Comparison of ENCODE assay signal across 8 mouse cellular contexts in genomic region chr2:153065747-153066508, GRCm38 (mm10). TPM values are rescaled to one million over a fixed set of nuclear protein-coding genes. Genes with fewer than 3 reads are reported as not detected.
A peak's percentile ranks its signal among the peaks of the same experiment; 100 is the strongest.
DNase-seq lines count a peak whose midpoint lies in the region; ATAC-seq and TF ChIP-seq lines count a peak whose summit lies in the region.

TSS of gene Ccm2l (plus strand) at chr2:153065955.

- 0 out of 2 replicates have a peak within 1 kb of the TSS, but pooled peaks have one; percentile 8 for H3K4me2 ChIP-seq in liver, embryonic 15.5 days

- TF ChIP-seq POLR2A in bone marrow, adult 2 months (IDR thresholded peaks at IDR 0.05; ENCODE audit: borderline replicate concordance, control insufficient read depth, low read depth, low read length): no peak
- no peak for TF ChIP-seq POLR2A in thymus, adult 2 months (IDR thresholded peaks at IDR 0.05; ENCODE audit: control insufficient read depth, extremely low read depth, insufficient read depth, low read length, poor library complexity)

- no peaks in the 10 kb centered on the region; the same call in 1 of the 2 replicates for H3K36me3 ChIP-seq in ES-E14 (ENCODE audit: control insufficient read depth, insufficient read depth, low read length, poor library complexity, severe bottlenecking)
- no peaks in the 10 kb centered on the region for H3K36me3 ChIP-seq in liver, embryonic 15.5 days (replicated peaks)
- H3K36me3 ChIP-seq in thymus, adult 2 months (ENCODE audit: control insufficient read depth, insufficient read depth, low read length): no peaks in the 10 kb centered on the region

- no peak within 1 kb of the TSS for H3K27ac ChIP-seq in ES-E14 (ENCODE audit: insufficient read depth, low read depth, low read length, poor library complexity, severe bottlenecking)
- H3K27ac ChIP-seq in bone marrow, adult 2 months (ENCODE audit: control insufficient read depth, insufficient read depth, low read depth, low read length, poor library complexity): peak within 1 kb of the TSS; percentile 6; the same call in 1 of the 2 replicates
- no peak within 1 kb of the TSS for H3K27ac ChIP-seq in liver, embryonic 15.5 days (replicated peaks)
- H3K27ac ChIP-seq in thymus, adult 2 months (ENCODE audit: control insufficient read depth, insufficient read depth, low read length): no peak within 1 kb of the TSS

- H3K9me3 ChIP-seq in ES-E14 (ENCODE audit: control insufficient read depth, insufficient read depth, low read depth, low read length): no peaks in the 10 kb centered on the region
- no peaks in the 10 kb centered on the region for H3K9me3 ChIP-seq in liver, embryonic 15.5 days (replicated peaks)

- no peak for TF ChIP-seq CTCF in bone marrow, adult 2 months (IDR thresholded peaks at IDR 0.05; ENCODE audit: control insufficient read depth, insufficient read depth, low read length)
- TF ChIP-seq CTCF in thymus, adult 2 months (IDR thresholded peaks at IDR 0.05; ENCODE audit: borderline replicate concordance, control insufficient read depth, extremely low read depth, insufficient read depth, low read length, poor library complexity): no peak

- H3K27me3 ChIP-seq in liver, embryonic 15.5 days: peaks cover 16% of the 10 kb centered on the region
- no peaks in the 10 kb centered on the region for H3K27me3 ChIP-seq in thymus, adult 2 months (ENCODE audit: control insufficient read depth, insufficient read depth, low read length)

- WGBS in bone marrow, adult 2 months: 9% methylated on average over 12 of the region's 12 CpGs
- WGBS in liver, embryonic 15.5 days (ENCODE audit: insufficient replicate concordance): 17% methylated on average over 12 of the region's 12 CpGs
- WGBS in thymus, adult 2 months: 50% methylated on average over 12 of the region's 12 CpGs

- ATAC-seq in liver, embryonic 15.5 days (ENCODE audit: insufficient read depth): no peak

- H3K4me1 ChIP-seq in ES-E14 (ENCODE audit: control insufficient read depth in 2 of 2, insufficient read depth in 2 of 2, low read length in 2 of 2, poor library complexity in 1 of 2): peaks cover 0 to 20% of the 10 kb centered on the region in 2 experiments; a peak in 2 of 4 replicates
- peaks cover 7% of the 10 kb centered on the region for H3K4me1 ChIP-seq in bone marrow, adult 2 months (ENCODE audit: control insufficient read depth, insufficient read depth, low read length)
- peaks cover 10% of the 10 kb centered on the region; the same call in 1 of the 2 replicates for H3K4me1 ChIP-seq in liver, embryonic 15.5 days (replicated peaks)
- H3K4me1 ChIP-seq in thymus, adult 2 months (replicated peaks; ENCODE audit: control insufficient read depth, insufficient read depth, low read length): no peaks in the 10 kb centered on the region

- intact Hi-C loops in heart, postnatal 36 days (cut with DNase I): no loop called here
- intact Hi-C loops in left cerebral cortex, postnatal 14 days (cut with DNase I): no loop called here

- H3K9ac ChIP-seq in ES-E14 (ENCODE audit: insufficient read depth, low read depth, low read length, poor library complexity, severe bottlenecking): peak within 1 kb of the TSS; percentile 21; the same call in 1 of the 2 replicates
- H3K9ac ChIP-seq in liver, embryonic 15.5 days: no peak within 1 kb of the TSS

- in situ Hi-C loops in ES-E14 (cut with MboI; ENCODE audit: low sequenced_read_pairs in 2 of 2, unreplicated experiment in 2 of 2): no loop called here

- peak within 1 kb of the TSS in 1 of 2 experiments; percentile 24; a peak in 1 of 4 replicates for H3K4me3 ChIP-seq in ES-E14 (ENCODE audit: insufficient read depth in 1 of 2, low read depth in 1 of 2, low read length in 2 of 2, poor library complexity in 1 of 2, severe bottlenecking in 1 of 2)
- H3K4me3 ChIP-seq in bone marrow, adult 2 months (replicated peaks; ENCODE audit: control insufficient read depth, low read depth, low read length): no peak within 1 kb of the TSS
- no peak within 1 kb of the TSS; the same call in 1 of the 2 replicates for H3K4me3 ChIP-seq in liver, embryonic 15.5 days (replicated peaks)
- no peak within 1 kb of the TSS for H3K4me3 ChIP-seq in thymus, adult 2 months (ENCODE audit: control insufficient read depth, insufficient read depth, low read length)

- DNase-seq in ES-E14 (ENCODE audit: low read depth, low spot score): no peak
- peak; percentile 58 to 61 for DNase-seq in heart, postnatal 36 days
- DNase-seq in urinary bladder, postnatal 25 days (ENCODE audit: low spot score): no peak
- no peak for DNase-seq in left cerebral cortex, postnatal 14 days (ENCODE audit: low spot score in 2 of 2)
- no peak for DNase-seq in right cerebral cortex, postnatal 25 days
- no peak for DNase-seq in thymus, adult 2 months

TF ChIP-seq in ES-E14, 5 proteins besides CTCF, POLR2A, EP300 and RAD21:
- TF ChIP-seq HCFC1 (IDR thresholded peaks at IDR 0.05; ENCODE audit: borderline replicate concordance, insufficient read depth, low read length) (no peak), CHD2 (IDR thresholded peaks at IDR 0.05; ENCODE audit: low read depth, low read length) (no peak), ZNF384 (IDR thresholded peaks at IDR 0.05; ENCODE audit: low read depth, low read length) (no peak), MAFK (IDR thresholded peaks at IDR 0.05; ENCODE audit: insufficient read depth, low read depth, low read length) (no peak), ZC3H11A (IDR thresholded peaks at IDR 0.05; ENCODE audit: borderline replicate concordance, low read depth, low read length) (no peak)

RNA-seq across cellular contexts. Expression of gene Ccm2l, which starts in this region (rescaled TPM):
- 1.9 and 2.2 TPM in 2 replicates for total RNA-seq in ES-E14 (2012; rRNA removed)
- polyA plus RNA-seq in bone marrow, adult 2 months (2011; ENCODE audit: insufficient read depth, insufficient read length, low replicate concordance, missing spikeins): 4.8 and 8.3 TPM in 2 replicates
- 10 to 100 TPM; 16.0 to 23.1 TPM for total RNA-seq in heart, postnatal 36 days (2021)
- 0.59 and 0.92 TPM in 2 replicates for polyA plus RNA-seq in liver, embryonic 15.5 days (2015; fragmentation: Nextera tagmentation; extraction: Ambion mirVana)
- 1 to 10 TPM; 6.8 to 6.9 TPM for total RNA-seq in left cerebral cortex, postnatal 14 days (2021)
- polyA plus RNA-seq in thymus, adult 2 months (2012; rRNA removed): 4.9 and 9.2 TPM in 2 replicates

Comparison
In these comparisons a context has a peak if more than half of its experiments do, and no peak if none do; other contexts are left out.
1. DNase-seq: peak in heart, postnatal 36 days (2 of 2); none in ES-E14 (single experiment), urinary bladder, postnatal 25 days (single experiment), left cerebral cortex, postnatal 14 days (0 of 2), right cerebral cortex, postnatal 25 days (single experiment) and thymus, adult 2 months (single experiment).